Mouse (Mus musculus) MEL (cell line): ENCODE data around the gene Ikzf1. TPM values are rescaled to one million over a fixed set of nuclear protein-coding genes. Genes with fewer than 3 reads are reported as not detected.

Source experiments
- DNase-seq: peaks from one replicate; pipeline ENCODE4 v3.0.0; 2011; ENCODE audit warnings: low read depth, low spot score
- H3K27ac ChIP-seq: 2 replicates; pipeline ENCODE4 v1.5.1; 2012; ENCODE audit warnings: low read depth, mild to moderate bottlenecking, control low read depth, low read length, moderate library complexity; ENCODE audit not compliant: control insufficient read depth
- H3K27me3 ChIP-seq, 2 experiments: fragments of 150-350 bp in 1 of 2; sonication (generic) in 1 of 2; 2 replicates each; pipeline ENCODE4 v1.6.1; 2012; ENCODE audit warnings: low read length in 2 of 2, mild to moderate bottlenecking in 2 of 2, improper control_type of control experiment in 1 of 2, moderate library complexity in 1 of 2; ENCODE audit not compliant: insufficient read depth in 2 of 2, control insufficient read depth in 1 of 2
- H3K36me3 ChIP-seq, 2 experiments: 2 replicates each; pipeline ENCODE4 v1.6.1; 2012 to 2014; ENCODE audit warnings: low read length in 2 of 2, improper control_type of control experiment in 1 of 2, inconsistent platforms in 1 of 2, mild to moderate bottlenecking in 1 of 2; ENCODE audit not compliant: insufficient read depth in 2 of 2, control insufficient read depth in 1 of 2
- H3K4me1 ChIP-seq, 2 experiments: fragments of 150-350 bp in 1 of 2; sonication (generic) in 1 of 2; 2 replicates each; pipeline ENCODE4 v1.6.1; 2012; ENCODE audit warnings: low read length in 2 of 2, improper control_type of control experiment in 1 of 2, mild to moderate bottlenecking in 1 of 2; ENCODE audit not compliant: insufficient read depth in 2 of 2, control insufficient read depth in 1 of 2
- H3K4me3 ChIP-seq, 2 experiments: fragments of 150-350 bp in 1 of 2; sonication (generic) in 1 of 2; 2 replicates each; pipeline ENCODE4 v1.5.1; 2012; ENCODE audit warnings: low read depth in 2 of 2, low read length in 2 of 2, mild to moderate bottlenecking in 2 of 2, moderate library complexity in 2 of 2, control low read depth in 1 of 2, improper control_type of control experiment in 1 of 2; ENCODE audit not compliant: control insufficient read depth in 1 of 2, insufficient read depth in 1 of 2
- H3K79me2 ChIP-seq: 2 replicates; pipeline ENCODE4 v1.6.1; 2012; ENCODE audit warnings: mild to moderate bottlenecking, low read length, moderate library complexity; ENCODE audit not compliant: control insufficient read depth, poor library complexity, insufficient read depth
- H3K9ac ChIP-seq: 2 replicates; pipeline ENCODE4 v1.6.1; 2012; ENCODE audit warnings: low read depth, mild to moderate bottlenecking, control low read depth, low read length, moderate library complexity; ENCODE audit not compliant: control insufficient read depth, poor library complexity, severe bottlenecking
- H3K9me3 ChIP-seq: fragments of 150-350 bp; sonication (generic); replicated peaks from 2 replicates; pipeline ENCODE4 v1.6.1; 2012; ENCODE audit warnings: mild to moderate bottlenecking, low read length, improper control_type of control experiment, moderate library complexity; ENCODE audit not compliant: insufficient read depth
- BHLHE40 ChIP-seq: IDR thresholded peaks from 2 replicates; pipeline ENCODE4 v1.6.1; 2012; ENCODE audit warnings: low read depth, mild to moderate bottlenecking, inconsistent platforms, low read length, improper control_type of control experiment, borderline replicate concordance
- CHD1 ChIP-seq: IDR thresholded peaks from 2 replicates; pipeline ENCODE4 v1.6.1; 2012; ENCODE audit warnings: low read depth, mild to moderate bottlenecking, inconsistent platforms, low read length, improper control_type of control experiment
- CHD2 ChIP-seq: IDR thresholded peaks from 2 replicates; pipeline ENCODE4 v1.6.1; 2011; ENCODE audit warnings: low read length, improper control_type of control experiment
- E2F4 ChIP-seq: IDR thresholded peaks from 2 replicates; pipeline ENCODE4 v1.6.1; 2011; ENCODE audit warnings: low read depth, low read length, improper control_type of control experiment, borderline replicate concordance
- ELF1 ChIP-seq: IDR thresholded peaks from 2 replicates; pipeline ENCODE4 v1.6.1; 2014; ENCODE audit warnings: low read depth, mild to moderate bottlenecking, inconsistent platforms, low read length, improper control_type of control experiment, moderate library complexity
- GATA1 ChIP-seq: IDR thresholded peaks from 2 replicates; pipeline ENCODE4 v1.6.1; 2011; ENCODE audit warnings: low read depth, low read length, improper control_type of control experiment
- JUND ChIP-seq: IDR thresholded peaks from 2 replicates; pipeline ENCODE4 v1.6.1; 2011; ENCODE audit warnings: low read depth, mild to moderate bottlenecking, improper control_type of control experiment, low read length
- KAT2A ChIP-seq: conservative IDR thresholded peaks from 2 replicates; pipeline ENCODE4 v1.6.1; 2012; ENCODE audit warnings: low read depth, low read length, improper control_type of control experiment, inconsistent platforms
- MAX ChIP-seq: IDR thresholded peaks from 2 replicates; pipeline ENCODE4 v1.6.1; 2011; ENCODE audit warnings: low read length, improper control_type of control experiment
- MAZ ChIP-seq: IDR thresholded peaks from 2 replicates; pipeline ENCODE4 v1.6.1; 2012; ENCODE audit warnings: low read depth, mild to moderate bottlenecking, inconsistent platforms, low read length, improper control_type of control experiment
- MYB ChIP-seq: IDR thresholded peaks from 2 replicates; pipeline ENCODE4 v1.6.1; 2011; ENCODE audit warnings: mild to moderate bottlenecking, low read depth, low read length, improper control_type of control experiment
- POLR2A ChIP-seq, 2 experiments: IDR thresholded peaks; 2 replicates each; pipeline ENCODE4 v1.6.1; 2011 to 2012; ENCODE audit warnings: low read length in 2 of 2, mild to moderate bottlenecking in 2 of 2, control low read depth in 1 of 2, improper control_type of control experiment in 1 of 2, low read depth in 1 of 2, moderate library complexity in 1 of 2; ENCODE audit not compliant: control insufficient read depth in 1 of 2, insufficient read depth in 1 of 2, poor library complexity in 1 of 2
- POLR2AphosphoS5 ChIP-seq: IDR thresholded peaks from 2 replicates; pipeline ENCODE4 v1.6.1; 2012; ENCODE audit warnings: low read depth, borderline replicate concordance, mild to moderate bottlenecking, inconsistent platforms, low read length, moderate library complexity, mixed read lengths
- RAD21 ChIP-seq: IDR thresholded peaks from 2 replicates; pipeline ENCODE4 v1.6.1; 2011; ENCODE audit warnings: mild to moderate bottlenecking, low read depth, low read length, improper control_type of control experiment
- RCOR1 ChIP-seq: IDR thresholded peaks from 2 replicates; pipeline ENCODE4 v1.6.1; 2012; ENCODE audit warnings: low read depth, mild to moderate bottlenecking, inconsistent platforms, low read length, improper control_type of control experiment
- SMC3 ChIP-seq: IDR thresholded peaks from 2 replicates; pipeline ENCODE4 v1.6.1; 2011; ENCODE audit warnings: low read depth, low read length, improper control_type of control experiment
- TBP ChIP-seq: IDR thresholded peaks from 2 replicates; pipeline ENCODE4 v1.8.0; 2011; ENCODE audit warnings: low read depth, low read length, improper control_type of control experiment
- TCF12 ChIP-seq: IDR thresholded peaks from 2 replicates; pipeline ENCODE4 v1.6.1; 2014; ENCODE audit warnings: low read depth, mild to moderate bottlenecking, inconsistent platforms, low read length, improper control_type of control experiment, moderate library complexity
- UBTF ChIP-seq: IDR thresholded peaks from 2 replicates; pipeline ENCODE4 v1.6.1; 2012; ENCODE audit warnings: low read depth, mild to moderate bottlenecking, inconsistent platforms, low read length, improper control_type of control experiment, moderate library complexity, borderline replicate concordance; ENCODE audit not compliant: insufficient read depth
- ZC3H11A ChIP-seq: IDR thresholded peaks from 2 replicates; pipeline ENCODE4 v1.6.1; 2012; ENCODE audit warnings: low read depth, mild to moderate bottlenecking, inconsistent platforms, low read length, improper control_type of control experiment
- ZMIZ1 ChIP-seq: IDR thresholded peaks from 2 replicates; pipeline ENCODE4 v1.6.1; 2012; ENCODE audit warnings: low read depth, mild to moderate bottlenecking, inconsistent platforms, low read length, improper control_type of control experiment, moderate library complexity
- polyA plus RNA-seq, 2 experiments: library from polyadenylated mRNA; stranded (reverse) in 1 of 2; unstranded in 1 of 2; fragments of >175 nt in 1 of 2; fragments of >200 nt in 1 of 2; gene quantifications; 2 replicates each; pipeline versions ENCODE4 v1.2.1 to v1.2.4; 2012; ENCODE audit warnings: low replicate concordance in 2 of 2, low read depth in 1 of 2; ENCODE audit not compliant: insufficient read length in 2 of 2, insufficient read depth in 1 of 2, missing spikeins in 1 of 2
- total RNA-seq: library from RNA; depleted of rRNA; stranded (reverse); fragments of 300-350 nt; gene quantifications from 2 replicates; pipeline ENCODE4 v1.2.3, GENCODE M21; 2012

The Ikzf1 gene
- total and polyA plus RNA-seq, 3 experiments, result 28.0 to 128 (median 90.6) TPM

DNA sequence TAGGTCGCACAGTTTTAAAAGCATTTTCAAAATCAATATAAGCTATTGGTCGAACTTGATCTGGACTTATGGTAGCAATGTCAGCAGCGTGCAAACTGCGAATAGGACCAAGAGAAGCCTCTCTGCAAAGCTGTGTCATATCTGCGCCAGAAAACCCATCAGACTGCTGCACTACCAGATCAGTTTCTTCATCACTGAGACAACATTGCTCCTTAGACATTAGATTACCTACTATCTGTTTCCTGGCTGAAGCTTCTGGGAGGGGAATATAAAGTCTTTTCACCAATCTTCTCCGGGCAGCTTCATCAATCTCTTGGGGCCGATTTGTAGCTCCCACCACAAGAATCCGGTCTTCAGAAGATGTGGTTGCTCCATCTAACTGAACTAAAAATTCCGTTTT, 116.3 kb downstream of the Ikzf1 start:
- Histone ChIP-seq H3K27ac (no peak overlapping the region), H3K9me3 (no peaks in the 10 kb centered on the region), H3K36me3 (peaks cover 46 to 62% of the 10 kb centered on the region in 2 experiments), H3K79me2 (peaks cover 16% of the 10 kb centered on the region), H3K4me3 (no peak overlapping the region), H3K9ac (no peak overlapping the region), H3K4me1 (peaks cover 17 to 30% of the 10 kb centered on the region in 2 experiments), H3K27me3 (no peaks in the 10 kb centered on the region)
- TF ChIP-seq SMC3, result no peak
- no peak for TF ChIP-seq TBP
- no peak for TF ChIP-seq E2F4
- TF ChIP-seq MYB, result no peak
- TF ChIP-seq POLR2A (IDR thresholded peaks at IDR 0.05; ENCODE audit: control insufficient read depth in 1 of 2, insufficient read depth in 1 of 2, low read depth in 1 of 2, low read length in 2 of 2, poor library complexity in 1 of 2), result no peak
- TF ChIP-seq POLR2AphosphoS5, result no peak
- TF ChIP-seq ZMIZ1, result no peak
- TF ChIP-seq ELF1, result no peak
- TF ChIP-seq MAX, result no peak
- TF ChIP-seq ZC3H11A, result no peak
- TF ChIP-seq JUND, result no peak
- TF ChIP-seq CHD1, result no peak
- DNase-seq, result no peak

DNA sequence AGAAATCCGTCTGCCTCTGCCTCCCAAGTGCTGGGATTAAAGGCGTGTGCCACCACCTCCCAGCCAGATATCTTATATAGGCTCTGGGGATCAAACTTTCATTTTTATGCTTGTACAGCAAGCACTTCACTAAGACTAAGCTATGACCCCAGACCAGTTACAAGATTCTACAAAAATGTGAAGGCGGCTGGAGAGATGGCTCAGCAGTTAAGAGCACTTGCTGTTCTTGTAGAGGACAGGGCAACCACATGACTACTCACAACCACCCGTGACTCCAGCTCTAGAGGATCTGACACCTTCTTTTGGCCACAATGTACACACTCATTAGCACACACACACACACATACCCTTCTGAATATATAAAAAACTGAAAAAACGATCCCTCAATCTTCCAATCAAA, 119.6 kb downstream of the Ikzf1 start:
- H3K79me2 ChIP-seq, result peaks cover 26% of the 10 kb centered on the region
- H3K9me3 ChIP-seq, result no peaks in the 10 kb centered on the region
- H3K4me3 ChIP-seq, result no peak overlapping the region
- H3K4me1 ChIP-seq, result peaks cover 17 to 35% of the 10 kb centered on the region in 2 experiments
- H3K36me3 ChIP-seq, result peaks cover 47 to 58% of the 10 kb centered on the region in 2 experiments
- no peak overlapping the region for H3K27ac ChIP-seq
- TF ChIP-seq MYB (no peak), KAT2A (no peak), TCF12 (no peak), ZC3H11A (no peak), JUND (no peak), CHD2 (no peak), RCOR1 (no peak), E2F4 (no peak), MAZ (no peak), UBTF (no peak), GATA1 (no peak), BHLHE40 (no peak), CHD1 (no peak), ELF1 (no peak), RAD21 (no peak), POLR2AphosphoS5 (no peak)
- H3K27me3 ChIP-seq, result no peaks in the 10 kb centered on the region
- DNase-seq, result no peak
- no peak overlapping the region for H3K9ac ChIP-seq
